Mouse (Mus musculus) heart, embryonic 11.5 days (tissue): Measurements from ENCODE around the gene Tuba4a. TPM values are rescaled to one million over a fixed set of nuclear protein-coding genes. Genes with fewer than 3 reads are reported as not detected.
A peak's percentile ranks its signal among the peaks of the same experiment; 100 is the strongest.

Source experiments
- ATAC-seq: fragments of 200-750 bp; cut with Nextera tagmentation; replicated peaks from 2 replicates; pipeline ENCODE4 v1.8.0; 2017; ENCODE audit warnings: moderate library complexity; ENCODE audit not compliant: insufficient number of reproducible peaks, low FRiP score, low TSS enrichment
- H3K27ac ChIP-seq: fragments of 300-500 bp; sonication (generic); 2 replicates; pipeline ENCODE4 v1.5.1; 2014; ENCODE audit warnings: mild to moderate bottlenecking, low read depth, low read length
- H3K27me3 ChIP-seq: fragments of 300-500 bp; sonication (generic); 2 replicates; pipeline ENCODE4 v1.6.1; 2014; ENCODE audit warnings: mild to moderate bottlenecking, low read length, mixed read lengths; ENCODE audit not compliant: control insufficient read depth, insufficient read depth
- H3K36me3 ChIP-seq: fragments of 300-500 bp; sonication (generic); 2 replicates; pipeline ENCODE4 v1.6.1; 2014; ENCODE audit warnings: mild to moderate bottlenecking, low read length, moderate library complexity, mixed read lengths; ENCODE audit not compliant: control insufficient read depth, insufficient read depth
- H3K4me1 ChIP-seq: fragments of 300-500 bp; sonication (generic); 2 replicates; pipeline ENCODE4 v1.6.1; 2014; ENCODE audit warnings: low read length; ENCODE audit not compliant: control insufficient read depth, insufficient read depth
- H3K4me2 ChIP-seq: fragments of 300-500 bp; sonication (generic); 2 replicates; pipeline ENCODE4 v1.6.1; 2014; ENCODE audit warnings: mild to moderate bottlenecking, moderate library complexity
- H3K4me3 ChIP-seq: fragments of 300-500 bp; sonication (generic); 2 replicates; pipeline ENCODE4 v1.5.1; 2014; ENCODE audit warnings: low read depth, low read length
- H3K9ac ChIP-seq: fragments of 300-500 bp; sonication (generic); 2 replicates; pipeline ENCODE4 v1.6.1; 2014; ENCODE audit warnings: mild to moderate bottlenecking, low read depth, low read length, moderate library complexity
- H3K9me3 ChIP-seq: fragments of 300-500 bp; sonication (generic); replicated peaks from 2 replicates; pipeline ENCODE4 v1.6.1; 2016; ENCODE audit warnings: low read length; ENCODE audit not compliant: control insufficient read depth
- WGBS: fragments of 180-500 bp; shearing (Covaris S2); extraction: QIAGEN DNeasy Blood & Tissue Kit; methylation state at CpG from one replicate; pipeline ENCODE4 v1.1.7; 2014; ENCODE audit not compliant: insufficient replicate concordance; 5-methylcytosine and 5-hydroxymethylcytosine counted together
- microRNA-seq: library from miRNA; unstranded; fragments of <30 nt; microRNA quantifications from one replicate; pipeline ENCODE4, GENCODE M21; 2016; ENCODE audit warnings: borderline number of aligned reads
- polyA plus RNA-seq: library from polyadenylated mRNA; unstranded; fragments of >200 nt; fragmentation: Nextera tagmentation; extraction: Ambion mirVana; gene quantifications from 2 replicates; pipeline ENCODE4 v1.2.1, GENCODE M21; 2014

Tuba4a gene
- polyA plus RNA-seq, 1 experiment from 2014 or later = 39.8 TPM

- WGBS = 6% methylated on average over 23 of the region's 23 CpGs
- Histone ChIP-seq H3K4me2 (peak overlapping the region; percentile 93), H3K4me3 (peak overlapping the region; percentile 56), H3K4me1 (peaks cover 12% of the 10 kb centered on the region; the same call in 1 of the 2 replicates), H3K27me3 (no peaks in the 10 kb centered on the region), H3K9me3 (no peaks in the 10 kb centered on the region), H3K27ac (peak overlapping the region; percentile 47), H3K9ac (peak overlapping the region; percentile 76), H3K36me3 (peaks cover 16% of the 10 kb centered on the region)
- peak; percentile 50 for ATAC-seq
These were observed 40.1 kb downstream of the Tuba4a start for GRCm38 (mm10) chr1:75179334-75180104.

GRCm38 (mm10) chr1:75168472-75169464 lies 50.9 kb downstream of the Tuba4a start, which contains the start of gene Zfand2b:
Gene Zfand2b (plus strand): TSS chr1:75168646.
- Histone ChIP-seq H3K4me1 (peaks cover 6% of the 10 kb centered on the region; the same call in 1 of the 2 replicates), H3K27me3 (no peaks in the 10 kb centered on the region), H3K9ac (peak within 1 kb of the TSS; percentile 77), H3K9me3 (no peaks in the 10 kb centered on the region), H3K27ac (peak within 1 kb of the TSS; percentile 59), H3K4me2 (peak within 1 kb of the TSS; percentile 75), H3K36me3 (peaks cover 17% of the 10 kb centered on the region), H3K4me3 (peak within 1 kb of the TSS; percentile 58)
- ATAC-seq = peak; percentile 97
- under 1% methylated on average over 56 of the region's 59 CpGs for WGBS

GRCm38 (mm10) chr1:75168093-75168471 lies 51.6 kb downstream of the Tuba4a start:
- no peaks in the 10 kb centered on the region for H3K9me3 ChIP-seq
- H3K27ac ChIP-seq = peak overlapping the region; percentile 59
- ATAC-seq = 0 out of 2 replicates have a peak, but pooled peaks have one; percentile 1
- H3K27me3 ChIP-seq = no peaks in the 10 kb centered on the region
- peak overlapping the region; percentile 75 for H3K4me2 ChIP-seq
- WGBS = 8% methylated on average over 7 of the region's 7 CpGs
- peak overlapping the region; percentile 77 for H3K9ac ChIP-seq
- peak overlapping the region; percentile 58 for H3K4me3 ChIP-seq
- peaks cover 6% of the 10 kb centered on the region; the same call in 1 of the 2 replicates for H3K4me1 ChIP-seq
- H3K36me3 ChIP-seq = peaks cover 17% of the 10 kb centered on the region

Small RNA genes within 50 kb of the gene (microRNA-seq; reads per million reads assigned to microRNA genes)
- gene Gm27943 = not detected

Other genes starting within 250 kb of the Tuba4a start
- gene Nhej1, start 94.7 kb downstream of the Tuba4a start, polyA plus RNA-seq = 7.6 and 8.5 TPM in 2 replicates
- 0.20 TPM in 1 of 2 replicates, not detected in the other for gene Slc23a3, start 86.0 kb downstream of the Tuba4a start, polyA plus RNA-seq
- 31.6 and 31.8 TPM in 2 replicates for gene Cnppd1, start 77.2 kb downstream of the Tuba4a start, polyA plus RNA-seq
- gene Retreg2, start 77.1 kb downstream of the Tuba4a start, polyA plus RNA-seq = 31.9 and 37.7 TPM in 2 replicates
- gene Zfand2b, start 51.2 kb downstream of the Tuba4a start, polyA plus RNA-seq = 31.9 and 33.8 TPM in 2 replicates
- 12.0 and 14.1 TPM in 2 replicates for gene Abcb6, start 39.5 kb downstream of the Tuba4a start, polyA plus RNA-seq
- gene Ankzf1, start 27.7 kb downstream of the Tuba4a start, polyA plus RNA-seq = 18.7 and 24.2 TPM in 2 replicates
- gene Atg9a, start 27.7 kb downstream of the Tuba4a start, polyA plus RNA-seq = 22.7 and 26.8 TPM in 2 replicates
- gene Glb1l, start 9.1 kb downstream of the Tuba4a start, polyA plus RNA-seq = 6.8 and 8.4 TPM in 2 replicates
- gene Stk16, start 9.0 kb downstream of the Tuba4a start, polyA plus RNA-seq = 81.7 and 82.8 TPM in 2 replicates
- gene A630095N17Rik, start 12.2 kb upstream of the Tuba4a start, polyA plus RNA-seq = not detected in 2 replicates
- gene Dnajb2, start 16.5 kb upstream of the Tuba4a start, polyA plus RNA-seq = 15.3 and 17.6 TPM in 2 replicates
- 0.51 and 0.74 TPM in 2 replicates for gene Ptprn, start 44.6 kb upstream of the Tuba4a start, polyA plus RNA-seq
- gene Resp18, start 58.5 kb upstream of the Tuba4a start, polyA plus RNA-seq = 0.30 TPM in 1 of 2 replicates, not detected in the other
- gene Dnpep, start 98.1 kb upstream of the Tuba4a start, polyA plus RNA-seq = 119 and 121 TPM in 2 replicates
- gene Des, start 140.5 kb upstream of the Tuba4a start, polyA plus RNA-seq = 428 and 477 TPM in 2 replicates
- gene Speg, start 155.4 kb upstream of the Tuba4a start, polyA plus RNA-seq = 60.7 and 66.5 TPM in 2 replicates
- gene Gmppa, start 216.1 kb upstream of the Tuba4a start, polyA plus RNA-seq = 49.8 and 57.2 TPM in 2 replicates
- gene Asic4, start 230.6 kb upstream of the Tuba4a start, polyA plus RNA-seq = 0.11 TPM in 2 replicates